Mouse (Mus musculus) cerebellum, adult 2 months (tissue): ENCODE data around the gene Map1b. TPM values are rescaled to one million over a fixed set of nuclear protein-coding genes. Genes with fewer than 3 reads are reported as not detected.

Experiments used
- DNase-seq, 2 experiments: peaks; one replicate each; pipeline ENCODE4 v3.0.0; 2021
- H3K27ac ChIP-seq: fragments of 200-500 bp; 2 replicates; pipeline ENCODE4 v1.5.1; 2012; ENCODE audit warnings: low read length, control low read depth, inconsistent platforms; ENCODE audit not compliant: insufficient read depth
- H3K27me3 ChIP-seq: fragments of 200-500 bp; 2 replicates; pipeline ENCODE4 v1.6.1; 2012; ENCODE audit warnings: inconsistent platforms, mild to moderate bottlenecking, low read length, moderate library complexity; ENCODE audit not compliant: control insufficient read depth, insufficient read depth
- H3K4me1 ChIP-seq: fragments of 200-500 bp; 2 replicates; pipeline ENCODE4 v1.6.1; 2011; ENCODE audit warnings: low read length; ENCODE audit not compliant: control insufficient read depth, insufficient read depth
- H3K4me3 ChIP-seq: fragments of 200-500 bp; replicated peaks from 2 replicates; pipeline ENCODE3; 2011; ENCODE audit warnings: mild to moderate bottlenecking, low read depth, low read length, control low read depth; ENCODE audit not compliant: insufficient read depth
- CTCF ChIP-seq: fragments of 200-500 bp; IDR thresholded peaks from 2 replicates; pipeline ENCODE4 v1.5.1; 2011; ENCODE audit warnings: low read depth, mild to moderate bottlenecking, control low read depth, low read length, moderate library complexity, borderline replicate concordance; ENCODE audit not compliant: insufficient read depth
- POLR2A ChIP-seq: fragments of 200-500 bp; IDR thresholded peaks from 2 replicates; pipeline ENCODE4 v1.6.1; 2011; ENCODE audit warnings: low read length, control low read depth, borderline replicate concordance; ENCODE audit not compliant: insufficient read depth
- WGBS: fragments of 180-500 bp; shearing (Covaris S2); methylation state at CpG from one replicate; pipeline ENCODE4 v1.1.7; 2018; 5-methylcytosine and 5-hydroxymethylcytosine counted together
- polyA plus RNA-seq: library from polyadenylated mRNA; depleted of rRNA; stranded (reverse); fragments of >200 nt; gene quantifications from 2 replicates; pipeline ENCODE4 v1.2.3, GENCODE M21; 2012

Map1b gene
- polyA plus RNA-seq, 1 experiment = 166 TPM

DNA sequence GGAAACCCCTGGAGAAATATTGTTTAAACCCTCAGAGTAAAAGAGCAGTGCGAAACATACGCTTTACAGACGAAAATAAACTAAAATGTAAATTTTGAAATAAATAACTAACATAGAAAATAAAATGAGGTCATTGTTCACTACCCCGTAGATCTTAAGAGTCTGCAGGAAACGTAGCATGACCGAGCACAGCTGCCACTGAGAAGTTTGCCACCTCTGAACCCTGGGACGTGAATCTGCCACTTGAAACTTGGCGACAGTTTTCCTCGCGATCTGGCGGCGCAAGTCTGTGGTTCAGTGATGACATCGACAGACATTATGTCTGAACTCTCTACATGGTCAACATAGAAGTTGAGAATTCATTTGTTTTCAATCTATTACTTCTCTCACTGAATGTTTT lies 92.8 kb downstream of the Map1b start:
- Histone ChIP-seq H3K4me3 (no peak overlapping the region), H3K27ac (no peak overlapping the region), H3K27me3 (no peaks in the 10 kb centered on the region), H3K4me1 (no peaks in the 10 kb centered on the region; the same call in 1 of the 2 replicates)
- DNase-seq = no peak
- WGBS = 60% methylated on average over 13 of the region's 13 CpGs
- TF ChIP-seq POLR2A = no peak
- TF ChIP-seq CTCF = no peak

DNA sequence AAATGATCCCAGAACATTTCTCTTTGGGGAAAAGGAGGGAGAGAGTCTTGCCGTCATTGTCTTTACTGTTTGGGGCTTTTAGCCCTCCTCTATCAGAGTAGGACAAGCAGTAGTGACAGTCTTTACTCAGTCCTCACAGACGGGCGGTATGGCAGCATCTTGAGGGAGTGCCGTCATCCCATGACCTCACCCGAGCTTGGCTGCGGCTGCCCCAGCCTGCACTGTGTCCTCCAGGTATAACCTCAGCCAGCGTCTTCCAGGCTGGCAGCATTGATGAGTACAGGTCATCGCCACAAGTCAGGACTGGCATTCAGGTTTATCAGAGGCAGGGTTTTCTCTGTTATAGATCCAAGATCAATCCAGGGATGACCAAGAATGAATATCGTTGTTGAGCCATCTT lies 99.7 kb downstream of the Map1b start:
- peaks cover 27% of the 10 kb centered on the region for H3K4me1 ChIP-seq
- no peak overlapping the region for H3K4me3 ChIP-seq
- no peak for DNase-seq
- H3K27me3 ChIP-seq = no peaks in the 10 kb centered on the region
- 85% methylated on average over 9 of the region's 9 CpGs for WGBS
- no peak for TF ChIP-seq POLR2A
- TF ChIP-seq CTCF = no peak
- no peak overlapping the region for H3K27ac ChIP-seq

DNA sequence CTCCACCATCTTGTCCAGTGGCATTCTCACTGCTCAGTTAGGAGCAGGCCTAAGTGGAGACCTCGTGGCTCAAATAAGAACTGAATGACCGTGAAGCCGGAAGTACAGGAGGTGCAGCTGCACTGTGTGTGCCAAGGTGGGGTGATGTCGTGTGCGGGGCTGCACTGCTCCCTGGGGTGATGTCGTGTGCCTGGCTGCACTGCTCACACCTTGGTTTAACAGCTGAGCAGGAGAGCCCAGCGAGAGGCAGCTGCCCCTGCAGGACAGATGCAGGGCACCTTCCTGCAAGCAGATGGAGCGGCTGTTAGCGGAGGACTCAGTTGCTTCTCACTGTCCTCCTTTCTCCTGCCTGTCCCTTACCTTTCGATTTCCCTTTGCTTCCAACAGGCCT lies 102.0 kb downstream of the Map1b start:
- no peak overlapping the region for H3K4me3 ChIP-seq
- H3K27me3 ChIP-seq = no peaks in the 10 kb centered on the region
- H3K27ac ChIP-seq = no peak overlapping the region
- TF ChIP-seq CTCF (no peak), POLR2A (no peak)
- peaks cover 40% of the 10 kb centered on the region for H3K4me1 ChIP-seq
- whole genome bisulfite sequencing = 61% methylated on average over 10 of the region's 10 CpGs
- no peak for DNase-seq

DNA sequence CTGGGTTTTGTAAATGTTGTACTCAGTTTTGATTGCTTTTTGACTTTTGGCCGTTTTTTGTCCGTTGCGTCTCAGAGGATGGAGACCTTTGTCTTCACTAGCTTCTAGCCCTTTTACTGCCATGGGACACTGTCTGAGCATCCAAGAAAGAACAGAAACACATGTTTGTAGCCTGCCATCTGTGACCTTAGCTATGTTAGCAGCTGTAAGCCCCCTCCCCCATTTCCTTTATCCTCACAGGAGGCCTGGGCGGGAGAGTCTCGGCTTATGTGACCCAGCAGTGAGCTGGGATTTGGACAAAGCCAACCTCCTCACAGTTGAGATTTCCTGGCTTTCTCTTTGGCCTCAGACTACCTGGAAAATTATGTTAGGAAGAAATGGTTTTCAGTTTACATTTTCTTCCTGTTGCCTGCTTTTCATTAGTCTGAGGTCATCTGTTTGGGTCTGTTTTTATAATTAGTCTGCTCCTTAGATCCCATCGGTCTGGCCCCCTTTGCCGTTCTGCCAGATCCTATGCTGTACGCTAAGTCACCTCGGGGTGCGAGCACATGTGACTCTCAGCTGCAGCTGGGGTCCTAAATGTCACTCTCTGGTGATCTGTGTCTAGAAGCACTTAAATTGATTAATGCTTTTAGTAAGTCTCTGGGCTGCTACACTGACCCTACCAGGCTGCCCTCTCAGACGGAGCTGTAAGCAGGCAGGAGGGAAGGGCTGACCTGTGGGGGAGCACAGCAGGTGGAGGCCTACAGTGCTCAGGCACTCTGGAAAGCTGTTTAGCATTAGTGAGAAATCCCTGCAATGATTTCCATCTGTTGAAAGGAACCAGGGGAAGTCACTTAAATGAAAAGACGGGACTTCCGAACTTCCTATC lies 102.6 kb downstream of the Map1b start:
- H3K27ac ChIP-seq = no peak overlapping the region

DNA sequence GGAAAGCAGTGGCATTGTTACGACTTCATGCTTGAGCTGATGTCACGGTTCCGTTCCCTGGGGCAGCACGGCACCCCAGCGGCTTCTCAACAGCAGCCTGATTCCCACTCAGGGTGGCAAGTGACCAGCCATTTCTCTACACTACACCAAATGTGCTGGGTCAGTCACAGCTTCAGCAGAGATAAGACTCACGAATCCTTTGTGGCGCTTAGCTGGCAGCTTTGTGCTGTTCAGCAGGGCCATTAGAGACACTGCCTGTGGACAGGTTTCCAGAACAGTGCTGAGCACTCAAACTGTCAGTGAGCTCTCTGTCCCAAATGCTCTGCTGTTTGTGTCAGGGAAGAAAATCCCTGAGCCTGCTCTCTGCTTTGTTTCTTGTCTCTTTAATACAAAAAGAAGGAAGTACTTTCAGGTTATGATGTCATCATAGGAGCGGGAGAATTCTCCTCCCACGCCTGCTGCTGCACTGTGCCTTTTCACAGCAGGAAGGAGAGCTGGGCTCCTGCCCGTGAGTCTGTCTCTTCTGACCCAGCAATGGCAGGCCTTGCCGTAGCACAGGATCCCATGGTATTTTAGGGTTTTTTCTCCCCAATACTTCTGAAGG lies 103.8 kb downstream of the Map1b start:
- WGBS = 19% methylated on average over 11 of the region's 11 CpGs
- no peaks in the 10 kb centered on the region for H3K27me3 ChIP-seq
- H3K4me3 ChIP-seq = peak overlapping the region; percentile 9
- TF ChIP-seq CTCF (no peak), POLR2A (no peak)
- peak; percentile 76 to 87 for DNase-seq
- H3K27ac ChIP-seq = peak overlapping the region; percentile 73
- peaks cover 40% of the 10 kb centered on the region for H3K4me1 ChIP-seq

More for the DNA sequence above, 102.6 kb downstream of the Map1b start:
- Histone ChIP-seq H3K4me1 (peaks cover 40% of the 10 kb centered on the region), H3K27me3 (no peaks in the 10 kb centered on the region), H3K4me3 (no peak overlapping the region)
- TF ChIP-seq CTCF (no peak), POLR2A (no peak)
- WGBS = 81% methylated on average over 13 of the region's 13 CpGs
- DNase-seq = no peak

DNA sequence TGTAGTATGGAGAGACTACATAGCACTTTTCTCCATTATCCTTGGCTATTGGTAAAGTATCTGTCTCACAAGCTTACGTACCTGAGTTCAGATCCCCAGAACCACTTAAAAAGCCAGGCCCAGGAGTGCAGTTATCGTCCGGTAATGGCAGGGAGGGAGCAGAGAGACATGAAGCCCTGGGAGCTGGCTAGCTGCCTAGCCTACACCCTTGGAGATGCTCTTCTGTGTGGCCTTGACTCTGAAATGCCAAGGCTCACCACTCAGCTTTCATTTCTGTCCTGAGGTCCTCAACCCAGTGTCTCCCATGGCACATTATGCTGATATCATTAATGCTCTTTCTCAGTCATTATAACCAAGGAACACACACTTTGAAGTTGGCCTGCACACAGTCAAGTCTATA lies 104.6 kb downstream of the Map1b start:
- Histone ChIP-seq H3K27ac (peak overlapping the region; percentile 73), H3K4me1 (peaks cover 40% of the 10 kb centered on the region), H3K27me3 (no peaks in the 10 kb centered on the region), H3K4me3 (no peak overlapping the region)
- peak; percentile 46 to 60 for DNase-seq
- WGBS = 38% methylated on average over 3 of the region's 3 CpGs
- TF ChIP-seq CTCF = no peak
- no peak for TF ChIP-seq POLR2A

DNA sequence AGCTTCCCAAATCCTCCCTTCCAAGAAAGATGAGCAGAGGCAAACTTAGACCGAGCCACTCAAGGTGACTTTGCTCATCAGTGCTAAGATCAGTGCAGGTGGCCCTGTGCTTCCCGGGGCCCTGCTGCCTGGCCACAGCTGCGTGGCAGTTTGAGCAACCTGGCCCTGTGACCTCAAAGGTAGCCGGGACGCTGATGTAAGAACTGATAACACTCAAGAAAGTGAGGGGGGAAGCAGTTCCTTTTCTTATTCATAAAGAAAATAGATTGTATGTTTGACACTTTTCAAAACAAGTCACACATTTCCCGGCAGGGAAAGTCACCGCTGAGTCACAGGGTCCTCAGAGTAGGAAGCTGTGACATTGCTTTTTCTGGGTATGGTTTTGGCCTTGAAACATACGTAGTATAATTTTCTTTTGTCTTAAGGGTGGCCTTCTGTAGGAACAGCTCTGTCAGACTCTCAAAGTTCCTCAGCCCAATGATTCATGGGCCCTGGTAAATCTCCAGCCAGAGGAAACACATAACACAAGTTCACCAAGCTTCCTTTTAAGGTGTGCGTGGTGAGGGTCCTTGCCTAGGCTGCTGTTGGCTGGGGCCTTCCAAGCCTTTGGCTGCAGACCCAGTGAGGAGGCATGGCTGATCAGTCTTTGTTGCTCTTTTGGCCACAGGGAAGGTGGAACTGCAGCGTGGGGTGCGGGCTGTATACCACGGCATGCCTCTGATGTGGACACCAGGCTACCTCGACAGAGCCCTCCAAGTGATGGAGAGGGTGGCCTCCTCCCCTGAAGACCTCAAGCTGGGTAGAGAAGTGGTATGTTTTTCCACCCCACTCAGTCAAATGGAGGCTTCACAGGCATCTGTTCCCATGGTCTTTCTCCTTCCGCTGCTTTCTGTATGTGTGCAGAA lies 105.5 kb downstream of the Map1b start:
- peaks cover 40% of the 10 kb centered on the region for H3K4me1 ChIP-seq
- TF ChIP-seq CTCF = no peak
- no peak for TF ChIP-seq POLR2A
- no peak overlapping the region for H3K4me3 ChIP-seq
- no peak for DNase-seq
- no peak overlapping the region for H3K27ac ChIP-seq
- no peaks in the 10 kb centered on the region for H3K27me3 ChIP-seq
- WGBS = 86% methylated on average over 14 of the region's 14 CpGs

DNA sequence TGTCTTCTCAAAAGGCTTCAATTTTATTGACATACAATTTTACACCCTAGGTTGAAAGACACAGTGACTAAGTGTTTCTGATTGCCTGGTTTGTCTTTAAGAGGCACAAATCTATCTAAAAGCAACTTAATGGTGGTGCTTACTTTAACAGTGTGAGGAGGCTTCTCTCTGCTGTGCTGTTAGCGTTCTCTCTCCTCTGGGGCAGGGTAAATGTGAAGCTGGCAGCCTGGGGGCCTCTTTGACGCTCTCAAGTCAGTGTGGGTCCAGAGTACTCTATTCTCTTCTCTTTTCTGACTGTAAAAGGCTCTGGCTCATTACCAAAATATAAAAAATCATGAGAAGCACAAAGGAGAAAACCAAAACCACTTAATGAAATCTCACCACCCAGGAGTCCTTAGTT lies 107.1 kb downstream of the Map1b start:
- H3K27ac ChIP-seq = no peak overlapping the region
- no peak for TF ChIP-seq POLR2A
- no peak for TF ChIP-seq CTCF
- WGBS = 59% methylated on average over 2 of the region's 2 CpGs
- H3K4me3 ChIP-seq = no peak overlapping the region
- no peaks in the 10 kb centered on the region for H3K27me3 ChIP-seq
- DNase-seq = no peak
- peaks cover 37% of the 10 kb centered on the region for H3K4me1 ChIP-seq
